Mouse (Mus musculus) neural tube, embryonic 14.5 days (tissue): Measurements from ENCODE around the gene Gm20716. TPM values are rescaled to one million over a fixed set of nuclear protein-coding genes. Genes with fewer than 3 reads are reported as not detected.
"Not testable (repeated sequence)": the region's sequence is repeated elsewhere in the genome, so short reads cannot be mapped to it uniquely, and the experiment has no call there.

Experiments used
- ATAC-seq: fragments of 200-750 bp; cut with Nextera tagmentation; 2 replicates; pipeline ENCODE4 v1.8.0; 2017; ENCODE audit warnings: low read depth, mild to moderate bottlenecking, moderate TSS enrichment, moderate library complexity
- H3K27ac ChIP-seq: fragments of 300-500 bp; sonication (generic); 2 replicates; pipeline ENCODE4 v1.5.1; 2014; ENCODE audit warnings: low read depth, mild to moderate bottlenecking, control low read depth, low read length, moderate library complexity, mixed read lengths
- H3K27me3 ChIP-seq: fragments of 300-500 bp; sonication (generic); 2 replicates; pipeline ENCODE4 v1.6.1; 2014; ENCODE audit warnings: low read length; ENCODE audit not compliant: control insufficient read depth, insufficient read depth
- H3K36me3 ChIP-seq: fragments of 300-500 bp; sonication (generic); 2 replicates; pipeline ENCODE4 v1.6.1; 2014; ENCODE audit warnings: low read length, mixed read lengths; ENCODE audit not compliant: control insufficient read depth, insufficient read depth
- H3K4me1 ChIP-seq: fragments of 300-500 bp; sonication (generic); 2 replicates; pipeline ENCODE4 v1.6.1; 2014; ENCODE audit warnings: low read length; ENCODE audit not compliant: control insufficient read depth, insufficient read depth
- H3K4me2 ChIP-seq: fragments of 300-500 bp; sonication (generic); 2 replicates; pipeline ENCODE4 v1.6.1; 2014; ENCODE audit warnings: mild to moderate bottlenecking, low read depth, low read length, control low read depth
- H3K4me3 ChIP-seq: fragments of 300-500 bp; sonication (generic); 2 replicates; pipeline ENCODE4 v1.5.1; 2014; ENCODE audit warnings: low read depth, low read length, control low read depth, mixed read lengths
- H3K9ac ChIP-seq: fragments of 300-500 bp; sonication (generic); replicated peaks from 2 replicates; pipeline ENCODE4 v1.6.1; 2014; ENCODE audit warnings: low read depth, mild to moderate bottlenecking, control low read depth, low read length, mixed read lengths
- H3K9me3 ChIP-seq: fragments of 300-500 bp; sonication (generic); 2 replicates; pipeline ENCODE4 v1.6.1; 2016; ENCODE audit warnings: low read length; ENCODE audit not compliant: control insufficient read depth
- WGBS: fragments of 180-500 bp; shearing (Covaris S2); extraction: QIAGEN DNeasy Blood & Tissue Kit; methylation state at CpG from one replicate; pipeline ENCODE4 v1.1.7; 2014; 5-methylcytosine and 5-hydroxymethylcytosine counted together
- polyA plus RNA-seq: library from polyadenylated mRNA; unstranded; fragments of >200 nt; fragmentation: Nextera tagmentation; extraction: Ambion mirVana; gene quantifications from 2 replicates; pipeline ENCODE4 v1.2.1, GENCODE M21; 2014

The Gm20716 gene
- polyA plus RNA-seq, 1 experiment from 2014 or later = 31.3 TPM

DNA sequence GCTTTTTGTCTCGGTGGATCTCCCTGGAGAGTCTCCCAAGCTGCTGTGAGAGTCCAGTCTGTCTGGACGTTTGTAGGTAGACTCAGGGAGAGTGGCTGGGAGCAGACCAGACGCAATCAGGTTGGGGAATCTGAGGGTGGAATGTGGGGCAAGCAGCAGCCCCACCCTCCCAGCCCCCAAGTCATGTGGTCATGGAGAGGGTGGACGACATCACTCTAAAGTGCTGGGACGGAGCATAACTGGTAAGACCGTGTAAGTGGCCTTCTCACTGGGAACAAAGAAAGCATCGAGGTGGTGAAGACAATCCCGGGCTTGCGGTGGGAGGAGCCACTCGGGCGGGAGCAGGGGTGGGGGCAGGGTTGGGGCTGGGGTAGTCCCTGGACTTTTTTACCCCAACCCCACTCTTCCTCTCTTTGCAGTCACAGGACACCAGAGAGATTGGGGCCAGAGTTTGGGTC is 68.6 kb downstream of the Gm20716 start:
- Histone ChIP-seq H3K27me3 (no peaks in the 10 kb centered on the region), H3K4me1 (no peaks in the 10 kb centered on the region), H3K4me3 (no peak overlapping the region), H3K27ac (no peak overlapping the region), H3K9me3 (no peaks in the 10 kb centered on the region), H3K9ac (0 out of 2 replicates have a peak overlapping the region, but pooled peaks have one; percentile 16), H3K36me3 (no peaks in the 10 kb centered on the region), H3K4me2 (peak overlapping the region; percentile 33; the same call in 1 of the 2 replicates)
- 3% methylated on average over 11 of the region's 11 CpGs for WGBS
- ATAC-seq = 0 out of 2 replicates have a peak, but pooled peaks have one; percentile 29

- no peaks in the 10 kb centered on the region for H3K27me3 ChIP-seq
- H3K36me3 ChIP-seq = no peaks in the 10 kb centered on the region
- no peak overlapping the region for H3K9ac ChIP-seq
- WGBS = 89% methylated on average over 9 of the region's 9 CpGs
- H3K27ac ChIP-seq = no peak overlapping the region
- no peak overlapping the region for H3K4me3 ChIP-seq
- H3K9me3 ChIP-seq = no peaks in the 10 kb centered on the region
- no peak overlapping the region for H3K4me2 ChIP-seq
- ATAC-seq = no peak
- H3K4me1 ChIP-seq = no peaks in the 10 kb centered on the region
These were observed 69.7 kb downstream of the Gm20716 start for GRCm38 (mm10) chr2:168160370-168160930.

- Histone ChIP-seq H3K4me1 (peaks cover 6% of the 10 kb centered on the region; the same call in 1 of the 2 replicates), H3K27me3 (no peaks in the 10 kb centered on the region), H3K4me2 (peak overlapping the region; percentile 41), H3K27ac (no peak overlapping the region), H3K9me3 (no peaks in the 10 kb centered on the region), H3K9ac (0 out of 2 replicates have a peak overlapping the region, but pooled peaks have one; percentile 12), H3K36me3 (no peaks in the 10 kb centered on the region), H3K4me3 (no peak overlapping the region)
- peak; percentile 38; the same call in 1 of the 2 replicates for ATAC-seq
- 5% methylated on average over 25 of the region's 25 CpGs for WGBS
These were observed 71.1 kb downstream of the Gm20716 start for GRCm38 (mm10) chr2:168158911-168159711.

DNA sequence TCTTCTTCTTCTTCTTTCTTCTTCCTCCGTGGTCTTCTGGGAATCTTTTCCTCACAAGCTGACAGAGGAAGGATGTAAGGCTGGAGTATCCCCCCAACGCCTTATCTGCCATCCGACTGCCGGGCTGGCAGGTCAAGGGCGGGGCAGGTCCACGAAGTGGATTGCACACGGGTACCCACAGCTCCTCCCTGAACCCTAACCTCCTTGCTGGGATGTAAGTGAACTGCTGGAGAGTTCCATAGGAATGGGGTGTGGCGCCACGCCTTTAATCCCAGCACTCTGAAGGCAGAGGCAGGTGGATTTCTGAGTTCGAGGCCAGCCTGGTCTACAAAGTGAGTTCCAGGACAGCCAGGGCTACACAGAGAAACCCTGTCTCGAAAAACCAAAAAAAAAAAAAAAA is 72.2 kb downstream of the Gm20716 start:
- H3K27ac ChIP-seq, ATAC-seq, H3K4me2 ChIP-seq, H3K36me3 ChIP-seq, H3K27me3 ChIP-seq, H3K9ac ChIP-seq, H3K9me3 ChIP-seq, H3K4me1 ChIP-seq, H3K4me3 ChIP-seq: not testable (repeated sequence)
- WGBS = 58% methylated on average over 10 of the region's 11 CpGs

GRCm38 (mm10) chr2:168156361-168156760 is 73.8 kb downstream of the Gm20716 start:
- no peak overlapping the region for H3K9ac ChIP-seq
- ATAC-seq = no peak
- H3K4me2 ChIP-seq = no peak overlapping the region
- no peak overlapping the region for H3K27ac ChIP-seq
- peaks cover 6% of the 10 kb centered on the region; the same call in 1 of the 2 replicates for H3K4me1 ChIP-seq
- no peaks in the 10 kb centered on the region for H3K27me3 ChIP-seq
- H3K9me3 ChIP-seq = no peaks in the 10 kb centered on the region
- no peak overlapping the region for H3K4me3 ChIP-seq
- H3K36me3 ChIP-seq = no peaks in the 10 kb centered on the region
- WGBS = 46% methylated on average over 14 of the region's 14 CpGs

DNA sequence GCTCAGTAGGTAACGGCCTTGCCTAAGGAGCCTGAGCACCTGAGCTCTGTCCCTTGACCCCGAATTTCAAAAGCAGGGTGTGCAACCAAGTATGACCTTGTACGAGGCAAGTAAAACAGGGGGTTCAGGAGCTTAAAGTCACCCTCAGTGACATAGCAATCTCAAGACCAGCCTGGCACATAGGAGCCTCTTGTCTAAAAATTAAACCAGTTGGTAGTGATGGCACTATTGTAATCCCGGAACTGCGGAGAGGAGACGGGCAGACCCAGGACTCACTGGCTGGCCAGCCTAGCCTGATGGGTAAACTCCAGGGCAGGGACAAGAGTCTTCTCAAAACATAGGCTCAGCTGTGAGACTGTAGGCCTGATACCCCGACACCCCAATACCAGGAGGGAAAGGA is 74.5 kb downstream of the Gm20716 start:
- WGBS = 92% methylated on average over 7 of the region's 7 CpGs
- no peak overlapping the region for H3K27ac ChIP-seq
- no peak for ATAC-seq
- peaks cover 6% of the 10 kb centered on the region; the same call in 1 of the 2 replicates for H3K4me1 ChIP-seq
- no peak overlapping the region for H3K4me2 ChIP-seq
- H3K27me3 ChIP-seq = no peaks in the 10 kb centered on the region
- no peaks in the 10 kb centered on the region for H3K36me3 ChIP-seq
- no peak overlapping the region for H3K9ac ChIP-seq
- no peaks in the 10 kb centered on the region for H3K9me3 ChIP-seq
- H3K4me3 ChIP-seq = no peak overlapping the region

GRCm38 (mm10) chr2:168154090-168154881 is 75.9 kb downstream of the Gm20716 start:
- Histone ChIP-seq H3K9me3 (no peaks in the 10 kb centered on the region), H3K4me1 (peaks cover 6% of the 10 kb centered on the region; the same call in 1 of the 2 replicates), H3K9ac (no peak overlapping the region), H3K27ac (peak overlapping the region; percentile 13; the same call in 1 of the 2 replicates), H3K4me2 (no peak overlapping the region), H3K27me3 (no peaks in the 10 kb centered on the region), H3K4me3 (no peak overlapping the region), H3K36me3 (no peaks in the 10 kb centered on the region)
- ATAC-seq = peak; percentile 84
- WGBS = 25% methylated on average over 13 of the region's 14 CpGs

- 93% methylated on average over 8 of the region's 8 CpGs for WGBS
- no peaks in the 10 kb centered on the region for H3K36me3 ChIP-seq
These were observed 80.9 kb downstream of the Gm20716 start for GRCm38 (mm10) chr2:168149241-168149640.

More at GRCm38 (mm10) chr2:168149241-168149640, 80.9 kb downstream of the Gm20716 start:
- Histone ChIP-seq H3K4me1 (peaks cover under 1% of the 10 kb centered on the region; the same call in 1 of the 2 replicates), H3K4me2 (no peak overlapping the region), H3K27ac (no peak overlapping the region), H3K4me3 (no peak overlapping the region), H3K9ac (no peak overlapping the region), H3K27me3 (no peaks in the 10 kb centered on the region), H3K9me3 (no peaks in the 10 kb centered on the region)
- no peak for ATAC-seq
